Mouse (Mus musculus) layer of hippocampus, adult 9-10 months (tissue): ENCODE measurements around the gene Slc23a2.

Experiments
- DNase-seq: peaks from one replicate; pipeline ENCODE4 v3.0.0; 2022; ENCODE audit warnings: low spot score

Gene Slc23a2

GRCm38 (mm10) chr2:132020991-132021541, 123.8 kb downstream of the Slc23a2 start:
- DNase-seq, result no peak

GRCm38 (mm10) chr2:132020420-132020819, 124.5 kb downstream of the Slc23a2 start:
- DNase-seq, result no peak

- no peak for DNase-seq
These were observed 125.5 kb downstream of the Slc23a2 start for GRCm38 (mm10) chr2:132019372-132019811.

GRCm38 (mm10) chr2:132018156-132018555, 126.8 kb downstream of the Slc23a2 start:
- no peak for DNase-seq

GRCm38 (mm10) chr2:132017611-132018010, 127.3 kb downstream of the Slc23a2 start:
- DNase-seq, result no peak

DNA sequence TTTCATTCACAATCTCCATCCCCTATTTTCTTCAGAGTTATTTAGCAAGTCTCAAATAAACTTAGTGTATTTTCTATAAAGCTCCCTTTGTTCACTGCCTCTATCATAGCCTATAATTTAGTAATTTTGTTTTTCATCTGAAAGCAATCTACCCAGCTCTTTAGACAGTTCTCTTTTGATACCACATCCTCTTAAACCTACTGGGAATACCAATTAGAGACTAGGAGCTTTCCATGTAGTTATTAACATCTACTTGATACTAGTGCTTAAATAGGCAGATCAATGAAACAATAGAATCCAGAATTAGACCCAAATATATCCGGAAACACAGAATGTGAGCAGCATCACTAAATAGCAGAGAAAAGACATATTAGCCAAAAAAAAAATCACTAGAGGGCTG, 128.9 kb downstream of the Slc23a2 start:
- DNase-seq, result no peak

GRCm38 (mm10) chr2:132013152-132013551, 131.8 kb downstream of the Slc23a2 start:
- DNase-seq, result no peak

GRCm38 (mm10) chr2:132010781-132011180, 134.1 kb downstream of the Slc23a2 start:
- no peak for DNase-seq

DNA sequence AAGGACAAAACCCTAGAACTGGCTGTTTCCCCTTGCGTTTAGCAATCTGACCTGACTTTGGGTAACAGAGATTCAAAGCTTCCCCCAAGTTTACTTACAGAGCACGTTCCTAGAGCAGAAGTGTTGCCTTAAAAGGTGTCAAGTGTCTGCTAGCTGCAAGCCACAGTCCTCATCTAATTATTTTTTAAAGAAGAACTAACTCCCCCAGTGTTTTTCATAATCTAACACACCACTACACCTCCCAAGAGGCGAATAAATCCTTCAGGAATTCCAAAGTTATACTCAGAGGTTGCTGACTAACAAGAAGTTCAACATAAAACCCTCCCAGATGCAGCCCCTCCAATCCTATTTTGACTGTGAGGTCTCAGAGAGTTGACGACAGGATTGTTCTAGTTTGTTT, 136.7 kb downstream of the Slc23a2 start:
- no peak for DNase-seq

GRCm38 (mm10) chr2:132007475-132007819, 137.5 kb downstream of the Slc23a2 start:
- no peak for DNase-seq

DNA sequence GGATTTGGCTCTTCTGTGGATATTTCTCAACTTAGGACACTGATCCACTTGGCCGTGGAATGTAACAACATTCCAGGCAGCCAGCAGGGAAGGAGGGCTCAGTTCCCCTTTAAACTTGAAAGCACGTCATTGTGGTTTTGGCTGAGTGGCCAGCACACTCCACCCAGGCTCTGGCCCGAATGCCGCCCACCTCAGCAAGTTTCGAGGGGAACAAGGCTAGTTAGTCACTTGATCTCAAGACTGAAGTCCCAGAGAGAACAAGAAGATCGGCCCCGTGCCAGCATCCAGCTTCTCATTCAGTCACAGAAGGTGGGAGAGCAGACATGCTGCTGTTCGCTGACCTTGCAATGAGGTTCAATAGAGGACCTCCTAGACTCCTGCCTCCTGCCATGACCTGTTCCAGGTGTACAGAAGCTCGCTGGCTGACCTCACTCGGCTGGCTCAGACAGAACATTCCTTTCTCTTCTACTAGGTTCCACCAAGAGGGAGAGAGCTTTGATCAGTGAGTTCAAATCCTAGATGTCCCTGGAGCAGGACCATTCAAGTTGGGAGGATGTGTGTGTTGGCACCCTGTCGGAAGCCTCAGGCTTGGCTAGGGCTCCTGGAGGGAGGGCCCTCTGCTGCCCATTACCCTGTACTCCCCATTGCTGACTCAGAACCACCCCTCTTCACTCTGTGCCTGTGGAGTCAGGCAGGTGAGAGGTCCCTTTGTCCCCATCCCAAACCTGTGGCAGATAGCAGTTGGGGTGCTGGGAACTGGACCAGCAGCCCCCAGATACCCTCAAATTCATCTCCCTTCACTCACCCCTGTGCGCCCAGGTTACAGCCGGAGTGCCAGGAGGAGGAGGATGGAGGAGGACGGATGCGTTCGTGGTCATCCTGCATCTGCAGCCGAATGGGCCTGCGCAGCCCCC, 138.1 kb downstream of the Slc23a2 start:
- DNase-seq, result no peak

- no peak for DNase-seq
These were observed 139.5 kb downstream of the Slc23a2 start for GRCm38 (mm10) chr2:132005445-132005844.

DNA sequence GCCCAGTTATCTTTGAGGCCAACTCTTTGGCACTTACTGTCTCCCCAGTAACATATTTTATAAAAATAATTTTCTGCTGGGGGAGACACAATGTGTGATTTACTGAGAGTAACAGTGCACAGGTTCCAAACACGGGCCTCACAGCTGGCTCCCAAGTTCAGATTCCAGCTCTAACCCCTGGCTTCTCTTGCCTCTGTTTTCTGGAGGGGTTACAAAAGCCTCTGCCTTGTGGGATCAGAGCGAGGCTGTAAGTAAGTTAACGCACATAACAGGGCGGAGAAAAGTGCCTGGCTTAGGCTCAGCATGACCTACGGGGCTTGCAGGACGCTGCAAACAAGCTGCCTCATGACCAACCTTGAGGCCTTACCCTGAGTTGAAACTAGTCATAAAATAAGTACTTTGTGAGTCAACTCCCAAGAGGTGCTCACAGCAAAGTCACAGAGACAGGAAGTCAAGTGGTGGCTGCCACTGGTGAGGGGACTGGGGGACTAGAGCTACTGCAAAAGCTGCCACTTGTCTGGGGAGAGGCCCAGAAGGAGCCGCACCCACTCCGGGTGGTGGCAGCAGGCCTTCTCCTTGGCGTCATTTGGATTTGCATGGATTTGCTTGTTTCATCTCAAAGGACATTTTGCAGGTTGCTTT, 140.3 kb downstream of the Slc23a2 start:
- no peak for DNase-seq

DNA sequence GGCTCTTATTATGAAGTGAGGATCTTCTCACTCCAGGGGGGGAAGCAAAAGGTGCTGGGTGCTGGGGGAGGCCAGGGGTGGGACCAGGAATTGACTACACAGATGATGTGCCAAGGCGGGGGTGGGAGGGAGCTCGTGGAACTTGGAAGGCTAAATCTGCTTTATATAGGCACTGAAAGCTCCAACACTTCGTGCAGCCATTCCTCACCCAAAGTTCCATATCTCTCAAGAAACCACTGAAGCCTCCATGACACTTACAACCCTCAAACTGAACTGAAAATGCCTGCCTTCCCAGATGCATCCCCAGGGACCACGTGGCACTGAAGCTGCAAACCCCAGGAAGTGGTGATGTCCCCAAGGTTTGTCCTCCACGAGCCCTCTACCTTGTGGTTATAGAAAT, 141.0 kb downstream of the Slc23a2 start:
- DNase-seq, result no peak
